8 mouse cellular contexts compared by ENCODE assay signal in genomic region chr3:103801631-103802531, GRCm38 (mm10). TPM values are rescaled to one million over a fixed set of nuclear protein-coding genes. Genes with fewer than 3 reads are reported as not detected.
DNase-seq lines count a peak whose midpoint lies in the region; ATAC-seq and TF ChIP-seq lines count a peak whose summit lies in the region.

No protein-coding gene starts in this region.

- H3K9ac ChIP-seq in forebrain, embryonic 11.5 days (ENCODE audit: low read length), result no peak overlapping the region

- TF ChIP-seq CTCF in Patski (IDR thresholded peaks at IDR 0.05), result no peak

- H3K4me1 ChIP-seq in forebrain, embryonic 11.5 days (replicated peaks; ENCODE audit: control insufficient read depth, insufficient read depth, low read length), result no peaks in the 10 kb centered on the region

- H3K36me3 ChIP-seq in splenic B cell, adult 2 months (ENCODE audit: control insufficient read depth, insufficient read depth, low read length, poor library complexity, severe bottlenecking), result peaks cover 4% of the 10 kb centered on the region; the same call in 1 of the 2 replicates
- no peaks in the 10 kb centered on the region; the same call in 1 of the 2 replicates for H3K36me3 ChIP-seq in forebrain, embryonic 11.5 days (ENCODE audit: control insufficient read depth, insufficient read depth, low read length)

- H3K9me3 ChIP-seq in forebrain, embryonic 11.5 days (ENCODE audit: control insufficient read depth, low read length), result no peaks in the 10 kb centered on the region

- in situ Hi-C loops in Patski (cut with MboI; ENCODE audit: low pct_unique_long_range_greater_than_20kb), result no loop called here

- no peaks in the 10 kb centered on the region for H3K27me3 ChIP-seq in Patski
- no peaks in the 10 kb centered on the region for H3K27me3 ChIP-seq in splenic B cell, adult 2 months (ENCODE audit: control insufficient read depth, insufficient read depth, low read length, poor library complexity, severe bottlenecking)
- H3K27me3 ChIP-seq in forebrain, embryonic 11.5 days (ENCODE audit: control insufficient read depth, insufficient read depth, low read length), result no peaks in the 10 kb centered on the region

- H3K4me2 ChIP-seq in forebrain, embryonic 11.5 days (ENCODE audit: low read depth, low read length, severe bottlenecking), result no peak overlapping the region

- CTCF ChIA-PET in Patski (lab: Charles Lee), result interaction anchor here (0.7 to 1.3 kb wide), 4 partner anchors 9 to 387 kb away, joined by 3 to 5 read pairs (median 4); partner anchors contain the start of gene Gm10964

- peak; percentile 79 for DNase-seq in Patski (ENCODE audit: low read depth, low spot score)
- DNase-seq in gastrocnemius, postnatal 10 days, result peak; percentile 49
- peak; percentile 41 to 47 for DNase-seq in left cerebral cortex, adult 18-20 months (ENCODE audit: low spot score in 2 of 2)
- peak; percentile 94 for DNase-seq in lung, postnatal 36 days
- peak; percentile 70 for DNase-seq in splenic B cell, adult 2 months (ENCODE audit: low read depth, low spot score)
- DNase-seq in forebrain, embryonic 11.5 days (ENCODE audit: low spot score), result no peak

- no peak overlapping the region for H3K4me3 ChIP-seq in forebrain, embryonic 11.5 days (ENCODE audit: low read depth, low read length)

- H3K27ac ChIP-seq in forebrain, embryonic 11.5 days (ENCODE audit: low read depth, low read length), result no peak overlapping the region

- peak; percentile 96 for ATAC-seq in Patski
- ATAC-seq in cerebellum, adult (ENCODE audit: insufficient number of reproducible peaks, low FRiP score, low TSS enrichment), result peak; percentile 92
- peak; percentile 90 for ATAC-seq in inflammation-experienced regulatory T-cells, adult 6 months
- ATAC-seq in forebrain, embryonic 11.5 days (replicated peaks; ENCODE audit: low FRiP score), result no peak

- POLR2A ChIA-PET in Patski (lab: Charles Lee), result interaction anchor here (0.7 to 4.5 kb wide), 2 partner anchors 12 to 28 kb away, joined by 3 to 25 read pairs; partner anchors contain the start of gene Hipk1

- WGBS in forebrain, embryonic 11.5 days, result 83% methylated on average over 10 of the region's 10 CpGs

RNA-seq across cellular contexts. Expression of gene Dclre1b, which starts 7.4 kb away (rescaled TPM):
- polyA plus RNA-seq in Patski (2021), result 12.0 TPM
- 1 to 10 TPM; 5.6 to 6.5 TPM for total RNA-seq in gastrocnemius, postnatal 10 days (2021)
- polyA plus RNA-seq in inflammation-experienced regulatory T-cells, adult 6 months (2017; shearing (Covaris generic)), result 10 to 100 TPM; 16.5 to 23.8 (median 17.7) TPM
- 1 to 10 TPM; 5.9 to 7.8 TPM for total RNA-seq in left cerebral cortex, adult 18-20 months (2021)
- polyA plus RNA-seq in forebrain, embryonic 11.5 days (2014; fragmentation: Nextera tagmentation; extraction: Ambion mirVana), result 39.3 and 45.7 TPM in 2 replicates

RNA-seq across cellular contexts. Expression of gene Ap4b1, which starts 7.4 kb away (rescaled TPM):
- 25.7 TPM for polyA plus RNA-seq in Patski (2021)
- 10 to 100 TPM in 1 of 2 experiments, 1 to 10 TPM in 1; 9.8 to 13.5 TPM for total RNA-seq in gastrocnemius, postnatal 10 days (2021)
- polyA plus RNA-seq in inflammation-experienced regulatory T-cells, adult 6 months (2017; shearing (Covaris generic)), result 10 to 100 TPM; 16.5 to 21.5 (median 16.7) TPM
- total RNA-seq in left cerebral cortex, adult 18-20 months (2021), result 10 to 100 TPM; 11.7 to 13.4 TPM
- 22.1 and 22.8 TPM in 2 replicates for polyA plus RNA-seq in forebrain, embryonic 11.5 days (2014; fragmentation: Nextera tagmentation; extraction: Ambion mirVana)

RNA-seq across cellular contexts. Expression of gene Gm43064, which starts 7.5 kb away (rescaled TPM):
- polyA plus RNA-seq in Patski (2021), result 0.55 TPM
- not detected for total RNA-seq in gastrocnemius, postnatal 10 days (2021)
- polyA plus RNA-seq in inflammation-experienced regulatory T-cells, adult 6 months (2017; shearing (Covaris generic)), result under 1 TPM in 2 of 3 experiments, not detected in 1; 0.13 to 0.78 TPM
- total RNA-seq in left cerebral cortex, adult 18-20 months (2021), result under 1 TPM; 0.74 to 0.75 TPM
- 0.17 and 0.63 TPM in 2 replicates for polyA plus RNA-seq in forebrain, embryonic 11.5 days (2014; fragmentation: Nextera tagmentation; extraction: Ambion mirVana)

RNA-seq across cellular contexts. Expression of gene Hipk1, which starts 10.5 kb away (rescaled TPM):
- 80.5 TPM for polyA plus RNA-seq in Patski (2021)
- 10 to 100 TPM; 52.1 to 59.8 TPM for total RNA-seq in gastrocnemius, postnatal 10 days (2021)
- polyA plus RNA-seq in inflammation-experienced regulatory T-cells, adult 6 months (2017; shearing (Covaris generic)), result 10 to 100 TPM; 28.8 to 71.0 (median 34.9) TPM
- total RNA-seq in left cerebral cortex, adult 18-20 months (2021), result 100 to 1,000 TPM; 117 to 124 TPM
- polyA plus RNA-seq in forebrain, embryonic 11.5 days (2014; fragmentation: Nextera tagmentation; extraction: Ambion mirVana), result 17.2 and 17.6 TPM in 2 replicates

RNA-seq across cellular contexts. Expression of gene Bcl2l15, which starts 30.5 kb away (rescaled TPM):
- polyA plus RNA-seq in Patski (2021), result 0.35 TPM
- total RNA-seq in gastrocnemius, postnatal 10 days (2021), result under 1 TPM; 0.49 to 0.70 TPM
- 1 to 10 TPM in 2 of 3 experiments, under 1 TPM in 1; 0.93 to 9.9 (median 6.3) TPM for polyA plus RNA-seq in inflammation-experienced regulatory T-cells, adult 6 months (2017; shearing (Covaris generic))
- under 1 TPM; 0.47 to 0.56 TPM for total RNA-seq in left cerebral cortex, adult 18-20 months (2021)
- polyA plus RNA-seq in forebrain, embryonic 11.5 days (2014; fragmentation: Nextera tagmentation; extraction: Ambion mirVana), result 0.43 TPM in 1 of 2 replicates, not detected in the other
